Mouse (Mus musculus): ENCODE measurements at regions not wholly inside any gene's neighbourhood (a gene's known extent, or its start where the extent isn't known, plus 50 kb on each side); places are given as distances from the start of the nearest gene placed in this dataset.
"Not testable (repeated sequence)": the region's sequence is repeated elsewhere in the genome, so short reads cannot be mapped to it uniquely, and the experiment has no call there.

- H3K9ac ChIP-seq (replicated peaks; ENCODE audit: low read length) = no peak overlapping the region
- DNase-seq (ENCODE audit: low spot score) (no peak), ATAC-seq (replicated peaks; ENCODE audit: insufficient number of reproducible peaks, low FRiP score, low TSS enrichment, low read depth) (no peak)
- H3K9me3 ChIP-seq (replicated peaks; ENCODE audit: control insufficient read depth, low read length) = no peaks in the 10 kb centered on the region
- H3K4me3 ChIP-seq (ENCODE audit: low read depth, low read length) = no peak overlapping the region
- no peak overlapping the region for H3K4me2 ChIP-seq (ENCODE audit: low read depth, low read length)
- no peak overlapping the region for H3K27ac ChIP-seq (replicated peaks; ENCODE audit: low read depth, low read length)
- no peaks in the 10 kb centered on the region for H3K4me1 ChIP-seq (ENCODE audit: control insufficient read depth, insufficient read depth, low read length)
- H3K27me3 ChIP-seq (ENCODE audit: control insufficient read depth, insufficient read depth, low read length) = no peaks in the 10 kb centered on the region
- H3K36me3 ChIP-seq (replicated peaks; ENCODE audit: control insufficient read depth, insufficient read depth, low read depth, low read length) = no peaks in the 10 kb centered on the region
These were observed 384.3 kb downstream of the Fut8 start for GRCm38 (mm10) chr12:77622243-77622642.

- not testable (repeated sequence) for H3K4me3 ChIP-seq (ENCODE audit: low read depth, low read length); H3K27me3 ChIP-seq (ENCODE audit: control insufficient read depth, insufficient read depth, low read length); H3K9me3 ChIP-seq (replicated peaks; ENCODE audit: control insufficient read depth, low read length); H3K4me1 ChIP-seq (ENCODE audit: control insufficient read depth, insufficient read depth, low read length); H3K27ac ChIP-seq (replicated peaks; ENCODE audit: low read depth, low read length); H3K4me2 ChIP-seq (ENCODE audit: low read depth, low read length); H3K9ac ChIP-seq (replicated peaks; ENCODE audit: low read length); H3K36me3 ChIP-seq (replicated peaks; ENCODE audit: control insufficient read depth, insufficient read depth, low read depth, low read length)
- DNase-seq (ENCODE audit: low spot score) = peak; percentile 39
- WGBS = 85% methylated on average over 14 of the region's 14 CpGs
- ATAC-seq (replicated peaks; ENCODE audit: insufficient number of reproducible peaks, low FRiP score, low TSS enrichment, low read depth) = 0 out of 2 replicates have a peak, but pooled peaks have one; percentile 39
These were observed 386.4 kb downstream of the Fut8 start for GRCm38 (mm10) chr12:77624323-77624722.

- no peak overlapping the region for H3K4me2 ChIP-seq (ENCODE audit: low read depth, low read length)
- DNase-seq (ENCODE audit: low spot score) = no peak
- H3K9ac ChIP-seq (replicated peaks; ENCODE audit: low read length) = no peak overlapping the region
- H3K27ac ChIP-seq (replicated peaks; ENCODE audit: low read depth, low read length) = no peak overlapping the region
- H3K4me3 ChIP-seq (ENCODE audit: low read depth, low read length) = no peak overlapping the region
- no peak for ATAC-seq (replicated peaks; ENCODE audit: insufficient number of reproducible peaks, low FRiP score, low TSS enrichment, low read depth)
- H3K4me1 ChIP-seq (ENCODE audit: control insufficient read depth, insufficient read depth, low read length) = no peaks in the 10 kb centered on the region
- no peaks in the 10 kb centered on the region for H3K27me3 ChIP-seq (ENCODE audit: control insufficient read depth, insufficient read depth, low read length)
- H3K36me3 ChIP-seq (replicated peaks; ENCODE audit: control insufficient read depth, insufficient read depth, low read depth, low read length) = no peaks in the 10 kb centered on the region
- no peaks in the 10 kb centered on the region for H3K9me3 ChIP-seq (replicated peaks; ENCODE audit: control insufficient read depth, low read length)
These were observed 390.5 kb downstream of the Fut8 start for GRCm38 (mm10) chr12:77628358-77628850.

GRCm38 (mm10) chr12:77633981-77634650 lies 396.2 kb downstream of the Fut8 start:
- no peak for DNase-seq (ENCODE audit: low spot score)
- Histone ChIP-seq H3K4me3 (ENCODE audit: low read depth, low read length) (no peak overlapping the region), H3K36me3 (replicated peaks; ENCODE audit: control insufficient read depth, insufficient read depth, low read depth, low read length) (no peaks in the 10 kb centered on the region), H3K27ac (replicated peaks; ENCODE audit: low read depth, low read length) (no peak overlapping the region), H3K4me2 (ENCODE audit: low read depth, low read length) (no peak overlapping the region), H3K9ac (replicated peaks; ENCODE audit: low read length) (no peak overlapping the region), H3K4me1 (ENCODE audit: control insufficient read depth, insufficient read depth, low read length) (no peaks in the 10 kb centered on the region), H3K9me3 (replicated peaks; ENCODE audit: control insufficient read depth, low read length) (no peaks in the 10 kb centered on the region), H3K27me3 (ENCODE audit: control insufficient read depth, insufficient read depth, low read length) (no peaks in the 10 kb centered on the region)
- no peak for ATAC-seq (replicated peaks; ENCODE audit: insufficient number of reproducible peaks, low FRiP score, low TSS enrichment, low read depth)
- 43% methylated on average over 10 of the region's 10 CpGs for WGBS

GRCm38 (mm10) chr12:77638266-77638665 lies 400.3 kb downstream of the Fut8 start:
- no peak overlapping the region for H3K4me2 ChIP-seq (ENCODE audit: low read depth, low read length)
- H3K27me3 ChIP-seq (ENCODE audit: control insufficient read depth, insufficient read depth, low read length) = no peaks in the 10 kb centered on the region
- DNase-seq (ENCODE audit: low spot score) (no peak), ATAC-seq (replicated peaks; ENCODE audit: insufficient number of reproducible peaks, low FRiP score, low TSS enrichment, low read depth) (no peak)
- H3K9ac ChIP-seq (replicated peaks; ENCODE audit: low read length) = no peak overlapping the region
- no peak overlapping the region for H3K27ac ChIP-seq (replicated peaks; ENCODE audit: low read depth, low read length)
- H3K4me1 ChIP-seq (ENCODE audit: control insufficient read depth, insufficient read depth, low read length) = no peaks in the 10 kb centered on the region
- H3K4me3 ChIP-seq (ENCODE audit: low read depth, low read length) = no peak overlapping the region
- 58% methylated on average over 7 of the region's 7 CpGs for WGBS
- H3K9me3 ChIP-seq (replicated peaks; ENCODE audit: control insufficient read depth, low read length) = no peaks in the 10 kb centered on the region
- H3K36me3 ChIP-seq (replicated peaks; ENCODE audit: control insufficient read depth, insufficient read depth, low read depth, low read length) = no peaks in the 10 kb centered on the region

GRCm38 (mm10) chr12:77642336-77642735 lies 404.4 kb downstream of the Fut8 start:
- no peak overlapping the region for H3K4me2 ChIP-seq (ENCODE audit: low read depth, low read length)
- ATAC-seq (replicated peaks; ENCODE audit: insufficient number of reproducible peaks, low FRiP score, low TSS enrichment, low read depth) = no peak
- H3K9ac ChIP-seq (replicated peaks; ENCODE audit: low read length) = no peak overlapping the region
- no peak overlapping the region for H3K4me3 ChIP-seq (ENCODE audit: low read depth, low read length)
- no peak overlapping the region for H3K27ac ChIP-seq (replicated peaks; ENCODE audit: low read depth, low read length)
- H3K9me3 ChIP-seq (replicated peaks; ENCODE audit: control insufficient read depth, low read length) = no peaks in the 10 kb centered on the region
- DNase-seq (ENCODE audit: low spot score) = no peak
- WGBS = 58% methylated on average over 4 of the region's 4 CpGs
- H3K36me3 ChIP-seq (replicated peaks; ENCODE audit: control insufficient read depth, insufficient read depth, low read depth, low read length) = no peaks in the 10 kb centered on the region
- no peaks in the 10 kb centered on the region for H3K4me1 ChIP-seq (ENCODE audit: control insufficient read depth, insufficient read depth, low read length)
- no peaks in the 10 kb centered on the region for H3K27me3 ChIP-seq (ENCODE audit: control insufficient read depth, insufficient read depth, low read length)

GRCm38 (mm10) chr12:77647841-77648240 lies 409.9 kb downstream of the Fut8 start:
- H3K4me3 ChIP-seq (ENCODE audit: low read depth, low read length) = no peak overlapping the region
- 66% methylated on average over 3 of the region's 3 CpGs for WGBS
- DNase-seq (ENCODE audit: low spot score) = no peak
- H3K36me3 ChIP-seq (replicated peaks; ENCODE audit: control insufficient read depth, insufficient read depth, low read depth, low read length) = no peaks in the 10 kb centered on the region
- no peaks in the 10 kb centered on the region for H3K4me1 ChIP-seq (ENCODE audit: control insufficient read depth, insufficient read depth, low read length)
- no peaks in the 10 kb centered on the region for H3K27me3 ChIP-seq (ENCODE audit: control insufficient read depth, insufficient read depth, low read length)
- no peak for ATAC-seq (replicated peaks; ENCODE audit: insufficient number of reproducible peaks, low FRiP score, low TSS enrichment, low read depth)
- no peak overlapping the region for H3K4me2 ChIP-seq (ENCODE audit: low read depth, low read length)
- H3K27ac ChIP-seq (replicated peaks; ENCODE audit: low read depth, low read length) = no peak overlapping the region
- H3K9me3 ChIP-seq (replicated peaks; ENCODE audit: control insufficient read depth, low read length) = no peaks in the 10 kb centered on the region
- no peak overlapping the region for H3K9ac ChIP-seq (replicated peaks; ENCODE audit: low read length)

- H3K9ac ChIP-seq (replicated peaks; ENCODE audit: low read length) = no peak overlapping the region
- H3K36me3 ChIP-seq (replicated peaks; ENCODE audit: control insufficient read depth, insufficient read depth, low read depth, low read length) = no peaks in the 10 kb centered on the region
- H3K9me3 ChIP-seq (replicated peaks; ENCODE audit: control insufficient read depth, low read length) = no peaks in the 10 kb centered on the region
- H3K27ac ChIP-seq (replicated peaks; ENCODE audit: low read depth, low read length) = no peak overlapping the region
- H3K4me1 ChIP-seq (ENCODE audit: control insufficient read depth, insufficient read depth, low read length) = no peaks in the 10 kb centered on the region
- no peak for DNase-seq (ENCODE audit: low spot score)
- no peak for ATAC-seq (replicated peaks; ENCODE audit: insufficient number of reproducible peaks, low FRiP score, low TSS enrichment, low read depth)
- no peak overlapping the region for H3K4me3 ChIP-seq (ENCODE audit: low read depth, low read length)
- no peak overlapping the region for H3K4me2 ChIP-seq (ENCODE audit: low read depth, low read length)
- no peaks in the 10 kb centered on the region for H3K27me3 ChIP-seq (ENCODE audit: control insufficient read depth, insufficient read depth, low read length)
- WGBS = 83% methylated on average over 3 of the region's 3 CpGs
These were observed 416.4 kb downstream of the Fut8 start for GRCm38 (mm10) chr12:77654282-77654681.
